In the genomic region with DNA sequence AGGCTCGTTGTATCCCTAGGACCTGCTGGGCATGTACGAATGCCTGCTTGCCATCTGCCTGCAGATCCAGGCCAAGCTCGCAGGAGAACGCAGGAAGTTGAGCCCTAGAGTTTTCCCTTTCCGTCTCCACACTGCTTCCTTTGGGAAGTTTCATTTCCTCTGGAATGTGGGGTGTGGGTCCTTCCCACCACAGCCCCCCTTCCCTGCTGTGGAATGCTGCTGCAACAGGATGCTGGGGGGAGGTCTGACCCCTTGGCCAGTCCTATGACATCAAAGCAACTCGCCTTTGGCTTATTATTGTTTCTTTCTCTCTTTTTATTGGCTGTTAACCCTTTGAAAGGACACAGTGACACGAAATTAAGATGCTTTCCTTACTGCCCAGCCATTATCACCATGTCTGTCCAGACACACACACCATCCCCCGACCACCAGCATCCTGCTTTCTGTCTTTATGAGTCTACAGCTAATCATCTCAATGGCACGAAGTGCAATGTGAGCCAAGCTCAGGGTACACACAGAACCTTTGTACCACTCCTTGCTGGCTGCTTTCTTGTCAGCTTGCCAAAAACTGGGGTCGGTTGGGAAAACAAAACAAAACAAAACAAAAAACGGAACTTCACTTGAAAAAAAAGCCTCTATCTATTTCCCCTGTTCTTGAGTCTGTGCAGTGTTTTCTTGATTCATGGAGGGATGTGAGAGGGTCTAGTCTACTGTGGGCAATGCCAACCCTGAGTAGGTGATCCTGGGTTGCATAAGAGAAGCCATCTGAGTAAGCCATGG, we compare ENCODE assay signal across 9 mouse cellular contexts.
DNase-seq lines count a peak whose midpoint lies in the region; ATAC-seq and TF ChIP-seq lines count a peak whose summit lies in the region.
"Had no signal": no experiment of that assay in that cellular context is flagged by ENCODE, and none has a peak within 500 bp of the region (broad histone marks: within the 10 kb centered on the region; RNA-seq: fewer than 3 reads in every experiment).

No protein-coding gene starts in this region.

- no peaks in the 10 kb centered on the region for H3K27me3 ChIP-seq in hindbrain, embryonic 12.5 days
- H3K27me3 ChIP-seq in limb, embryonic 14.5 days (ENCODE audit: control insufficient read depth, insufficient read depth, low read length) = no peaks in the 10 kb centered on the region
- no peaks in the 10 kb centered on the region for H3K27me3 ChIP-seq in forebrain, embryonic 16.5 days (replicated peaks; ENCODE audit: control insufficient read depth, insufficient read depth, low read length)

- H3K4me3 ChIP-seq in hindbrain, embryonic 12.5 days = no peak overlapping the region
- no peak overlapping the region for H3K4me3 ChIP-seq in limb, embryonic 14.5 days (replicated peaks; ENCODE audit: low read length)
- no peak overlapping the region for H3K4me3 ChIP-seq in forebrain, embryonic 16.5 days (replicated peaks; ENCODE audit: low read length)
- H3K4me3 ChIP-seq: myocyte had no signal

- TF ChIP-seq POLR2A in limb, embryonic 14.5 days (IDR thresholded peaks at IDR 0.05; ENCODE audit: borderline replicate concordance, extremely low read depth, insufficient read depth, insufficient read length) = no peak

- 0 out of 2 replicates have a peak overlapping the region, but pooled peaks have one; percentile 25 for H3K27ac ChIP-seq in hindbrain, embryonic 12.5 days
- H3K27ac ChIP-seq in limb, embryonic 14.5 days (replicated peaks; ENCODE audit: low read depth, low read length) = peak overlapping the region; percentile 48; the same call in 1 of the 2 replicates
- H3K27ac ChIP-seq in forebrain, embryonic 16.5 days (ENCODE audit: low read length) = no peak overlapping the region

- no peaks in the 10 kb centered on the region for H3K36me3 ChIP-seq in hindbrain, embryonic 12.5 days
- no peaks in the 10 kb centered on the region for H3K36me3 ChIP-seq in limb, embryonic 14.5 days (ENCODE audit: control insufficient read depth, insufficient read depth, low read length)
- no peaks in the 10 kb centered on the region for H3K36me3 ChIP-seq in forebrain, embryonic 16.5 days (ENCODE audit: control insufficient read depth, insufficient read depth)

- 30% methylated on average over 11 of the region's 11 CpGs for WGBS in hindbrain, embryonic 12.5 days
- WGBS in limb, embryonic 14.5 days = 14% methylated on average over 11 of the region's 11 CpGs
- WGBS in forebrain, embryonic 16.5 days = 34% methylated on average over 11 of the region's 11 CpGs

- no peak for ATAC-seq in hindbrain, embryonic 12.5 days (ENCODE audit: low FRiP score)
- ATAC-seq in limb, embryonic 14.5 days (ENCODE audit: low FRiP score, low read depth) = peak; percentile 45; the same call in 1 of the 2 replicates
- ATAC-seq in forebrain, embryonic 16.5 days = no peak
- no peak for ATAC-seq in inflammation-experienced regulatory T-cells, adult 6 months

- H3K9me3 ChIP-seq in hindbrain, embryonic 12.5 days (replicated peaks) = peaks cover 8% of the 10 kb centered on the region; the same call in 1 of the 2 replicates
- H3K9me3 ChIP-seq in limb, embryonic 14.5 days (ENCODE audit: control insufficient read depth, low read length) = no peaks in the 10 kb centered on the region
- no peaks in the 10 kb centered on the region for H3K9me3 ChIP-seq in forebrain, embryonic 16.5 days (ENCODE audit: control insufficient read depth, low read length)

- DNase-seq in adrenal gland, adult (ENCODE audit: inconsistent age in 2 of 2, low spot score in 1 of 2) = peak; percentile 13 to 31
- DNase-seq in adrenal gland, adult 18-20 months (ENCODE audit: low spot score in 2 of 2) = no peak
- peak; percentile 70 for DNase-seq in embryo, embryonic 10 days (ENCODE audit: low spot score)
- peak; percentile 19 for DNase-seq in limb, embryonic 14.5 days (ENCODE audit: low spot score)
- no peak for DNase-seq in spleen, postnatal 4 days (ENCODE audit: low spot score in 2 of 2)

- peaks cover 32% of the 10 kb centered on the region for H3K4me1 ChIP-seq in hindbrain, embryonic 12.5 days
- H3K4me1 ChIP-seq in limb, embryonic 14.5 days (ENCODE audit: control insufficient read depth, insufficient read depth, low read length) = peaks cover 25% of the 10 kb centered on the region
- no peaks in the 10 kb centered on the region; the same call in 1 of the 2 replicates for H3K4me1 ChIP-seq in forebrain, embryonic 16.5 days (replicated peaks; ENCODE audit: control insufficient read depth, insufficient read depth, low read length)

- no peak overlapping the region for H3K4me2 ChIP-seq in hindbrain, embryonic 12.5 days (replicated peaks)
- H3K4me2 ChIP-seq in limb, embryonic 14.5 days (replicated peaks; ENCODE audit: low read depth, low read length, severe bottlenecking) = no peak overlapping the region
- no peak overlapping the region for H3K4me2 ChIP-seq in forebrain, embryonic 16.5 days (ENCODE audit: low read length)

- H3K9ac ChIP-seq in hindbrain, embryonic 12.5 days = no peak overlapping the region
- H3K9ac ChIP-seq in limb, embryonic 14.5 days (ENCODE audit: low read depth, low read length, severe bottlenecking) = no peak overlapping the region
- no peak overlapping the region for H3K9ac ChIP-seq in forebrain, embryonic 16.5 days (replicated peaks; ENCODE audit: low read depth, low read length)

Comparison
In these comparisons a context has a peak if more than half of its experiments do, and no peak if none do; other contexts are left out.
1. DNase-seq: peak in adrenal gland, adult (2 of 2), embryo, embryonic 10 days (single experiment) and limb, embryonic 14.5 days (single experiment); none in adrenal gland, adult 18-20 months (0 of 2) and spleen, postnatal 4 days (0 of 2).